Mouse (Mus musculus): ENCODE data around the gene Ern1. TPM values are rescaled to one million over a fixed set of nuclear protein-coding genes. Genes with fewer than 3 reads are reported as not detected.

Gene Ern1
- polyA plus RNA-seq (2014; fragmentation: Nextera tagmentation; extraction: Ambion mirVana) = 6.3 and 7.5 TPM in 2 replicates

- DNase-seq (ENCODE audit: low spot score) (peak; percentile 99), ATAC-seq (replicated peaks; ENCODE audit: low FRiP score) (peak; percentile 97)
- peaks cover 18% of the 10 kb centered on the region for H3K4me1 ChIP-seq (replicated peaks; ENCODE audit: control insufficient read depth, insufficient read depth, low read length)
Observed at GRCm38 (mm10) chr11:106487733-106488115, at the start of gene Ern1. Ern1 (minus strand) TSS chr11:106487852.

DNA sequence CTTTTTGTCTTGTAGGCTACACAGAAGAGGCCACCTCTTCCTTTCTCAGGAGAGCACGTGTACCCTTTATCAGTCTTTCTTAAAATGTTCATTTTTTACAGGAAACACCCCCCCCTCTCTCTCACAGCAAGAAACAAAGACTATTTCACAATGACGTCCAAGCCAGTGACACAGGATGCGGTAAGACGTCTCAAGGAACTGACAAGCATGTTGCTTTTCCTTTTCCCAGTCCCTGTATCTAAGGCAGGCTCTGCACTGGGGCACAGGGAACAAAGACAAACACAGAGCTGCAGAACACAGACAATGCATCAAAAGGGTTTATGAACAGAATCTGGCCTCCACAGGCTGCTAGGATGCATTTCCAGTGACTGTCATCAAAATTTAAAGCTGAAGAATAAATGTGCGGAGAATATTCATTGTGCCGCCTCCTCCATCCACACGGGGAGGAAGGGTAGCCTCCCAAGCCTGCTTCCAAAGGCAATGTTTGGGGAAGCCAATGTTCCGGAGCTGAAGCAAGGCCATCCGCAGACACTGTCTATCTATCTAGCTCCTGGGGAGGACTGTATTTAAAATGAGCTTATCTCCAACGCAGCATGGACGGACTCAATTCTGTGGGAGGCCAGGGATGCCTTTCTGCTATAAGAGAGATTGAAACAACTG lies 48.7 kb upstream of the Ern1 start:
- Histone ChIP-seq H3K27ac (ENCODE audit: low read depth, low read length) (peak overlapping the region; percentile 74), H3K27me3 (replicated peaks; ENCODE audit: control insufficient read depth, insufficient read depth, low read length) (no peaks in the 10 kb centered on the region), H3K9me3 (ENCODE audit: control insufficient read depth, low read length) (no peaks in the 10 kb centered on the region), H3K9ac (ENCODE audit: low read depth, low read length) (no peak overlapping the region), H3K4me1 (replicated peaks; ENCODE audit: control insufficient read depth, insufficient read depth, low read length) (peaks cover 19% of the 10 kb centered on the region), H3K4me2 (peak overlapping the region; percentile 18; the same call in 1 of the 2 replicates), H3K36me3 (ENCODE audit: control insufficient read depth, insufficient read depth, low read length) (no peaks in the 10 kb centered on the region), H3K4me3 (ENCODE audit: low read depth, low read length) (no peak overlapping the region)
- ATAC-seq (replicated peaks; ENCODE audit: low FRiP score) (peak; percentile 65), DNase-seq (ENCODE audit: low spot score) (no peak)
- 43% methylated on average over 11 of the region's 11 CpGs for WGBS

More at GRCm38 (mm10) chr11:106487733-106488115, at the start of gene Ern1:
- WGBS = 2% methylated on average over 28 of the region's 28 CpGs
- H3K27ac ChIP-seq (ENCODE audit: low read depth, low read length) = peak within 1 kb of the TSS; percentile 89
- H3K9me3 ChIP-seq (ENCODE audit: control insufficient read depth, low read length) = no peaks in the 10 kb centered on the region
- peak within 1 kb of the TSS; percentile 97 for H3K4me3 ChIP-seq (ENCODE audit: low read depth, low read length)
- no peaks in the 10 kb centered on the region for H3K36me3 ChIP-seq (ENCODE audit: control insufficient read depth, insufficient read depth, low read length)
- no peaks in the 10 kb centered on the region for H3K27me3 ChIP-seq (replicated peaks; ENCODE audit: control insufficient read depth, insufficient read depth, low read length)
- H3K9ac ChIP-seq (ENCODE audit: low read depth, low read length) = peak within 1 kb of the TSS; percentile 92
- H3K4me2 ChIP-seq = peak within 1 kb of the TSS; percentile 68

DNA sequence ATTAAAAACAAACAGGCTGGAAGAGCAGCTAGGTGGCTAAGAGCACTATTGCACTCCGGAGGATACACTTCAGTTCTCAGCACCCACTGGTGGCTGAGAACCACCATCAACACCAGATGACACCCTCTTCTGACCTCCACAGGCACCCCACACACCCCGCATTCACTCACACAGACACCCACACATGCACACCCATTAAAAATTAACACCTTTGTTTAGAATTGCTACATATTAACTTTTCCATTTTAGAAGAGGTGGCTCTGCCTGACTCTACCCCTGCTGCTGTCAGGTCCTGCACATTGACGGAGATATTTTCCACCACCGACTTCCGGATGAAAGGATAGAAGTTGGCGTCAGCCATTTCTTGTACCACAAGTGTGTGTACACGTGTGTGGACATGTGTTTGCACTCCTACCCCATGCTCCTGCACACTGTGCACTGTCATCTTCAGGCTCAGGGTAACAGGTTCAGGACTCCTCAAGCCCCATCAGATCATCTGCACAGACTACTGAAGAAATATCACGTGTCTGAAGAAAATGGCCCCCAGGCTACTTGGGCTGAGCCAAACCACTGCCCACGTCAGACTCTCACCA lies 48.1 kb upstream of the Ern1 start:
- Histone ChIP-seq H3K27me3 (replicated peaks; ENCODE audit: control insufficient read depth, insufficient read depth, low read length) (no peaks in the 10 kb centered on the region), H3K9ac (ENCODE audit: low read depth, low read length) (no peak overlapping the region), H3K4me2 (no peak overlapping the region), H3K36me3 (ENCODE audit: control insufficient read depth, insufficient read depth, low read length) (no peaks in the 10 kb centered on the region), H3K4me1 (replicated peaks; ENCODE audit: control insufficient read depth, insufficient read depth, low read length) (peaks cover 19% of the 10 kb centered on the region), H3K4me3 (ENCODE audit: low read depth, low read length) (no peak overlapping the region), H3K9me3 (ENCODE audit: control insufficient read depth, low read length) (no peaks in the 10 kb centered on the region), H3K27ac (ENCODE audit: low read depth, low read length) (peak overlapping the region; percentile 63; the same call in 1 of the 2 replicates)
- WGBS = 78% methylated on average over 9 of the region's 9 CpGs
- DNase-seq (ENCODE audit: low spot score) = no peak
- no peak for ATAC-seq (replicated peaks; ENCODE audit: low FRiP score)

DNA sequence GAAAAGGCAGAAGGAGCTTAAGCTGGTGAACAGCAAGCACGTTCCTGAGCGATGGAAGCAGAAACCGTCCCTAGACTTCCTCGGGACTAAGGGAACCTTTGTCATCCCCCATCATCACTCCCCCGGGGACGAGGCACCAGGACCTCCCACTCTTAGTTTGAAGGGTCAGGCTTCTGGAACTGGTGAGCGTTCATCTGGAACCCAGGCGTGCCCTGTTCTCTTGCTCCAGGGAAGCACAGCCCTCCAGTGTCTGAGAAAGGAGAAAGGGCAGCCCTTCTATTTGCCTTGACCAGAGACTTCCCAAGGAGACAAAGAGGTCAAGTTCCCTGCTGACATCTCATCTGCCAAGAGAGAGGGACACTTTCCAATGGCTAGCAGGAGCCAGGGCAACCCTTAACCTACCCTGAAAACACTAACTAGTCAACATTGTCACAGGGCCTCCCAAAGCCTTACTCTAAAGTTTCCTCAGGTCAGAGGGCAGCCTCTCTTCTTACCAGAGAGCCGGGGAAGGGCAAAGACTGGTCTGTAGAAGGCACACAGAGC lies 44.7 kb upstream of the Ern1 start:
- ATAC-seq (replicated peaks; ENCODE audit: low FRiP score) (no peak), DNase-seq (ENCODE audit: low spot score) (no peak)
- Histone ChIP-seq H3K27me3 (replicated peaks; ENCODE audit: control insufficient read depth, insufficient read depth, low read length) (no peaks in the 10 kb centered on the region), H3K4me2 (no peak overlapping the region), H3K36me3 (ENCODE audit: control insufficient read depth, insufficient read depth, low read length) (no peaks in the 10 kb centered on the region), H3K9ac (ENCODE audit: low read depth, low read length) (no peak overlapping the region), H3K4me3 (ENCODE audit: low read depth, low read length) (no peak overlapping the region), H3K4me1 (replicated peaks; ENCODE audit: control insufficient read depth, insufficient read depth, low read length) (peaks cover 36% of the 10 kb centered on the region), H3K9me3 (ENCODE audit: control insufficient read depth, low read length) (no peaks in the 10 kb centered on the region), H3K27ac (ENCODE audit: low read depth, low read length) (no peak overlapping the region)
- 86% methylated on average over 9 of the region's 9 CpGs for WGBS

- H3K4me2 ChIP-seq = no peak overlapping the region
- DNase-seq (ENCODE audit: low spot score) = no peak
Observed at GRCm38 (mm10) chr11:106529786-106530185, 42.1 kb upstream of the Ern1 start.

GRCm38 (mm10) chr11:106529113-106529512 lies 41.5 kb upstream of the Ern1 start:
- ATAC-seq (replicated peaks; ENCODE audit: low FRiP score) = no peak
- Histone ChIP-seq H3K4me3 (ENCODE audit: low read depth, low read length) (no peak overlapping the region), H3K4me1 (replicated peaks; ENCODE audit: control insufficient read depth, insufficient read depth, low read length) (peaks cover 21% of the 10 kb centered on the region), H3K36me3 (ENCODE audit: control insufficient read depth, insufficient read depth, low read length) (no peaks in the 10 kb centered on the region), H3K9me3 (ENCODE audit: control insufficient read depth, low read length) (no peaks in the 10 kb centered on the region), H3K4me2 (no peak overlapping the region), H3K9ac (ENCODE audit: low read depth, low read length) (no peak overlapping the region), H3K27ac (ENCODE audit: low read depth, low read length) (no peak overlapping the region), H3K27me3 (replicated peaks; ENCODE audit: control insufficient read depth, insufficient read depth, low read length) (no peaks in the 10 kb centered on the region)
- DNase-seq (ENCODE audit: low spot score) = no peak
- 92% methylated on average over 4 of the region's 4 CpGs for WGBS

More at GRCm38 (mm10) chr11:106529786-106530185, 42.1 kb upstream of the Ern1 start:
- WGBS = 77% methylated on average over 5 of the region's 5 CpGs
- Histone ChIP-seq H3K9me3 (ENCODE audit: control insufficient read depth, low read length) (no peaks in the 10 kb centered on the region), H3K4me1 (replicated peaks; ENCODE audit: control insufficient read depth, insufficient read depth, low read length) (peaks cover 21% of the 10 kb centered on the region), H3K4me3 (ENCODE audit: low read depth, low read length) (no peak overlapping the region), H3K27me3 (replicated peaks; ENCODE audit: control insufficient read depth, insufficient read depth, low read length) (no peaks in the 10 kb centered on the region), H3K36me3 (ENCODE audit: control insufficient read depth, insufficient read depth, low read length) (no peaks in the 10 kb centered on the region), H3K27ac (ENCODE audit: low read depth, low read length) (peak overlapping the region; percentile 39; the same call in 1 of the 2 replicates), H3K9ac (ENCODE audit: low read depth, low read length) (no peak overlapping the region)
- no peak for ATAC-seq (replicated peaks; ENCODE audit: low FRiP score)

DNA sequence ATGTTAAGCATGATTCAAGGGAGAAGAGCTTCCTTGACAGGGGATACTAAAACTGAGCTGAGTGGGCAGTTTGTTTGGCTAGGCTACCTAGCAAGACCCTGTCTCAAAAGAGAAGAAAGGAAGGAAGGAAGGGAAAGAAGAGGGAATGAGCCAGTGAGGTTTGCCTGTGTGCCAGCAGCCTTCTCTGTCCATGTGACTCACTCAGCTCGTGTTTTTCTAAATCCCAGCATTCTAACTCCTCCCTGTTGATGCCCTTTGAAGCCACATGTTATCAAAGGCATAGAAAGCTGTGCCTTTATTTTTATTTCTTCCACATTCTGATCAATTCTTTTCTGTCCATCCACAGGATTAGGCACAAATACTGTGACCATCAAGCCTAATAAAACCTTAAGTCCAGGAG lies 40.3 kb upstream of the Ern1 start:
- no peak overlapping the region for H3K27ac ChIP-seq (ENCODE audit: low read depth, low read length)
- H3K4me1 ChIP-seq (replicated peaks; ENCODE audit: control insufficient read depth, insufficient read depth, low read length) = peaks cover 17% of the 10 kb centered on the region
- ATAC-seq (replicated peaks; ENCODE audit: low FRiP score) = no peak
- H3K9me3 ChIP-seq (ENCODE audit: control insufficient read depth, low read length) = no peaks in the 10 kb centered on the region
- WGBS = 20% methylated on average over 1 of the region's 1 CpGs
- no peak overlapping the region for H3K4me3 ChIP-seq (ENCODE audit: low read depth, low read length)
- DNase-seq (ENCODE audit: low spot score) = no peak
- H3K27me3 ChIP-seq (replicated peaks; ENCODE audit: control insufficient read depth, insufficient read depth, low read length) = no peaks in the 10 kb centered on the region
- H3K9ac ChIP-seq (ENCODE audit: low read depth, low read length) = no peak overlapping the region
- no peak overlapping the region for H3K4me2 ChIP-seq
- no peaks in the 10 kb centered on the region for H3K36me3 ChIP-seq (ENCODE audit: control insufficient read depth, insufficient read depth, low read length)

DNA sequence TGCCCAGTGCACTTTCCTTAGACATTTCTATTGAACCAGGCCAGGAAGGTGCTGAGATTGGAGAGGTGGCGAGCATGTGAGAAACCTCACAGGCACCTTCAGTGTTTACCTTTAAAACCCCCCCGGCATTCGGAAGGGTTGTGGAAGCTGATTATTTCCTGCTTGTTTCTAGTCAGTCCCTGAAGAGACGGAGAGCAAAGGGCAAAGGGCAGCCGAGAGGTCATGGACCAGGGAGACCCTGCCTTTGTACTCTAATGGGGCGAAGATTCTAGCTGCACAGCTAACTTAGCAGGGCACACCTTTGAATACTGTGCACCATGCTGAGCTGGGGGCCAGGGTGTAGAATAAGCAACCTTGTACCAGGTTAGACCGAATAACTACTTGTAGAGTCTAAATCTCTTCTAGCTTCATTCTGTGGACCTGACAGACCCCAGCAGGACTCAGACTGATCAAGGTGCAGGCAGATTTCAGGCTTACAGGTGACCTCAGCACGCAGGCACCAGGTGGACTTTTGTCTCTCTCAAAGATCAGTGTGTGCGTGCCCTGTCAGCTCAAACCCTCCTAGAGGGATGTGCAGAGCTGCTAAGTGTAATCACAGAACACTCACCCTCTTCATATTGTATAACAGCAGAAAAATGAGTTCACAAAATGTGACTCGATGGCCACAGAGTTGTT lies 39.6 kb upstream of the Ern1 start:
- H3K27me3 ChIP-seq (replicated peaks; ENCODE audit: control insufficient read depth, insufficient read depth, low read length) = no peaks in the 10 kb centered on the region
- no peak overlapping the region for H3K4me2 ChIP-seq
- ATAC-seq (replicated peaks; ENCODE audit: low FRiP score) (0 out of 2 replicates have a peak, but pooled peaks have one; percentile 34), DNase-seq (ENCODE audit: low spot score) (no peak)
- peaks cover 17% of the 10 kb centered on the region for H3K4me1 ChIP-seq (replicated peaks; ENCODE audit: control insufficient read depth, insufficient read depth, low read length)
- H3K27ac ChIP-seq (ENCODE audit: low read depth, low read length) = no peak overlapping the region
- no peak overlapping the region for H3K4me3 ChIP-seq (ENCODE audit: low read depth, low read length)
- WGBS = 68% methylated on average over 10 of the region's 10 CpGs
- H3K9me3 ChIP-seq (ENCODE audit: control insufficient read depth, low read length) = no peaks in the 10 kb centered on the region
- no peaks in the 10 kb centered on the region for H3K36me3 ChIP-seq (ENCODE audit: control insufficient read depth, insufficient read depth, low read length)
- H3K9ac ChIP-seq (ENCODE audit: low read depth, low read length) = no peak overlapping the region
